Comparison of ENCODE assay signal across 8 mouse cellular contexts in the genomic region with DNA sequence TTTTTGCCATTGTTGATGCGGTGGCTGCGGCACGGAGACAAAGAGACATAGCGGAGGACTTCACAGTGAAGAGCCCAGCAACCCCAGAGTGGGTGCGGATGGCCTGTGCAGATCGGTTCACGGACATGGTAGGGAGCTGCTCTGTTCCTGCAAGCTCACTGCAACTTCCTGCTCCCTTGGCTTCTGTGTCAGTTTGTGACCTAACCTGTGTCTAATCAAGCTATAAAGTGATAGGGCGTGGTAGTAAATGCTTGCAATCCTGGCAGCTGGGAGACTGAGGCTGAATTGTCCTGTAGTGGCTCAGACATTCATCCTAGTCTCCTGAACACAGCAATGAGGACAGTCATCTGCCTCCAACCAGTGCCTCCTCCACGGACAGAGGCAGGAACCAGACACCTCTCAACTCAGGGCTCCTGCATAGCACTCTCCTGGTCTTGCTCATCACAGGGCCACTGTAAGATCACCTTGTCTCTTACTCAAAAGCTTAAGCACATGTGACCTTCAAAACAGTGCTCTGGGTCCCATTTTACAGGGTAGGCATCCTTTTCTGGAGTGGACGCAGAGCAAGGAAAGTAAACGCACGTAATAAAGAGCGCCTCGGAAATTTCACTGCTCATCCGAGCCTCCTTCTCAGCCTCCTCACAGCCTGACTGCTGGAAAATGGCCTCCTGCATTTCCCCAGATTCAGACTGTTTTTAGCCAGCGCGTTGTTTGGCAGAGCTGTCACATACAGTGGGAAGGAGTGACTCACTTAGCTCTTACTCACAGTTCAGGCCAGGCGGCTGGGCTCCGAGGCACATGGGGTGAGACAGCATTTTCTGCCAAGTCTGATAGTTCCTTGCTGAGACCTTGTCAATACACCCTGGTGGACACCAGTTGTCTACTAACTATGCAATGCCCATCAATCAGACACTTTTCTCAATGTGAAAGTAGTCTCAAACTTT. TPM values are rescaled to one million over a fixed set of nuclear protein-coding genes. Genes with fewer than 3 reads are reported as not detected.
DNase-seq lines count a peak whose midpoint lies in the region; ATAC-seq and TF ChIP-seq lines count a peak whose summit lies in the region.

No protein-coding gene starts in this region.

- WGBS in heart, embryonic 10.5 days, result 78% methylated on average over 19 of the region's 19 CpGs
- 86% methylated on average over 19 of the region's 19 CpGs for WGBS in forebrain, postnatal 0 days

- no peaks in the 10 kb centered on the region for H3K9me3 ChIP-seq in heart, embryonic 10.5 days
- no peaks in the 10 kb centered on the region for H3K9me3 ChIP-seq in forebrain, postnatal 0 days (ENCODE audit: low read length)

- H3K4me3 ChIP-seq in heart, embryonic 10.5 days, result no peak overlapping the region
- H3K4me3 ChIP-seq in forebrain, postnatal 0 days (ENCODE audit: low read depth, low read length), result no peak overlapping the region

- H3K9ac ChIP-seq in forebrain, postnatal 0 days, result no peak overlapping the region

- no peaks in the 10 kb centered on the region for H3K36me3 ChIP-seq in heart, embryonic 10.5 days
- H3K36me3 ChIP-seq in forebrain, postnatal 0 days (ENCODE audit: insufficient read depth), result no peaks in the 10 kb centered on the region

- peak; percentile 91 for ATAC-seq in common myeloid progenitor, adult 5-6 weeks (replicated peaks; ENCODE audit: low read depth, poor library complexity, severe bottlenecking)
- no peak for ATAC-seq in CD4-positive, CD25-positive, alpha-beta regulatory T cell, adult 4 months
- ATAC-seq in forebrain, postnatal 0 days, result no peak

- TF ChIP-seq CTCF in forebrain, postnatal 0 days (IDR thresholded peaks at IDR 0.05; ENCODE audit: low read depth), result no peak

- H3K4me2 ChIP-seq in forebrain, postnatal 0 days (ENCODE audit: low read depth), result no peak overlapping the region

- H3K27ac ChIP-seq in heart, embryonic 10.5 days, result no peak overlapping the region
- no peak overlapping the region for H3K27ac ChIP-seq in forebrain, postnatal 0 days (ENCODE audit: low read depth, low read length)

- H3K4me1 ChIP-seq in heart, embryonic 10.5 days, result no peaks in the 10 kb centered on the region
- no peaks in the 10 kb centered on the region for H3K4me1 ChIP-seq in forebrain, postnatal 0 days (ENCODE audit: insufficient read depth)

- H3K27me3 ChIP-seq in heart, embryonic 10.5 days (ENCODE audit: insufficient read depth, poor library complexity, severe bottlenecking), result no peaks in the 10 kb centered on the region
- no peaks in the 10 kb centered on the region for H3K27me3 ChIP-seq in forebrain, postnatal 0 days (ENCODE audit: insufficient read depth, low read length)

- DNase-seq in heart, adult 18-20 months, result peak; percentile 62 to 74
- DNase-seq in heart, embryonic 10.5 days (ENCODE audit: low spot score), result no peak
- peak; percentile 70 for DNase-seq in heart, postnatal 4 days
- peak; percentile 76 for DNase-seq in lung, postnatal 10 days
- no peak for DNase-seq in forebrain, postnatal 0 days
- no peak for DNase-seq in thymus, postnatal 36 days

RNA-seq across cellular contexts. Expression of a gene that starts 33.5 kb away (rescaled TPM):
- total RNA-seq in heart, adult 18-20 months (2021), result 10 to 100 TPM; 66.2 to 70.6 TPM
- 287 and 342 TPM in 2 replicates for polyA plus RNA-seq in heart, embryonic 10.5 days (2016; fragmentation: Nextera tagmentation; extraction: Ambion mirVana)
- total RNA-seq in common myeloid progenitor, adult 5-6 weeks (2017), result 194 and 196 TPM in 2 replicates
- 100 to 1,000 TPM; 135 to 136 TPM for total RNA-seq in heart, postnatal 4 days (2021)
- polyA plus RNA-seq in CD4-positive, CD25-positive, alpha-beta regulatory T cell, adult 4 months (2017; shearing (Covaris generic)), result 100 to 1,000 TPM; 388 to 409 TPM
- total RNA-seq in forebrain, postnatal 0 days (2014; rRNA removed), result 322 and 340 TPM in 2 replicates
- 344 and 354 TPM in 2 replicates for polyA plus RNA-seq in forebrain, postnatal 0 days (2015; fragmentation: Nextera tagmentation; extraction: Ambion mirVana)

Comparison
In these comparisons a context has a peak if more than half of its experiments do, and no peak if none do; other contexts are left out.
1. DNase-seq: peak in heart, adult 18-20 months (2 of 2), heart, postnatal 4 days (single experiment) and lung, postnatal 10 days (single experiment); none in heart, embryonic 10.5 days (single experiment), forebrain, postnatal 0 days (single experiment) and thymus, postnatal 36 days (0 of 2).